Mouse (Mus musculus) heart, postnatal 14 days (tissue): ENCODE results near the gene Sap30l. TPM values are rescaled to one million over a fixed set of nuclear protein-coding genes. Genes with fewer than 3 reads are reported as not detected.

ENCODE experiments used
- DNase-seq, 2 experiments: peaks; one replicate each; pipeline ENCODE4 v3.0.0; 2021 to 2022
- intact Hi-C: fragments of 180-260 bp; cut with DNase I; formaldehyde crosslinking; loops from one replicate; pipeline ENCODE4 v1.15.1; 2025
- total RNA-seq, 2 experiments: library from RNA; stranded (reverse); gene quantifications; 2 replicates each; pipeline ENCODE4 v1.2.3; 2021

Sap30l gene
- total RNA-seq, 2 experiments from 2014 or later = 34.3 to 35.6 TPM

- no peak for DNase-seq
- intact Hi-C loops = no loop called here
Measured at GRCm38 (mm10) chr11:57857709-57858108, 56.3 kb downstream of the Sap30l start.

Other genes with a start within 250 kb of the Sap30l start
- gene Galnt10, start 156.2 kb upstream of the Sap30l start, total RNA-seq = 10 to 100 TPM; 11.1 to 12.8 TPM
- not detected for gene Hand1, start 31.2 kb downstream of the Sap30l start, total RNA-seq
- 10 to 100 TPM; 49.8 to 52.8 TPM for gene Larp1, start 207.4 kb downstream of the Sap30l start, total RNA-seq